Mouse (Mus musculus) thymus, adult 2 months (tissue): ENCODE data around the gene Dyrk1a. TPM values are rescaled to one million over a fixed set of nuclear protein-coding genes. Genes with fewer than 3 reads are reported as not detected.

Source experiments
- DNase-seq: peaks from one replicate; pipeline ENCODE4 v3.0.0; 2021
- H3K27ac ChIP-seq: fragments of 200-500 bp; 2 replicates; pipeline ENCODE4 v1.5.1; 2012; ENCODE audit warnings: low read length, control low read depth; ENCODE audit not compliant: control insufficient read depth, insufficient read depth
- H3K27me3 ChIP-seq: fragments of 200-500 bp; 2 replicates; pipeline ENCODE4 v1.6.1; 2012; ENCODE audit warnings: mild to moderate bottlenecking, low read length, moderate library complexity, mixed read lengths; ENCODE audit not compliant: control insufficient read depth, insufficient read depth
- H3K36me3 ChIP-seq: fragments of 200-500 bp; 2 replicates; pipeline ENCODE4 v1.6.1; 2012; ENCODE audit warnings: mild to moderate bottlenecking, low read length, moderate library complexity; ENCODE audit not compliant: control insufficient read depth, insufficient read depth
- H3K4me1 ChIP-seq: fragments of 200-500 bp; replicated peaks from 2 replicates; pipeline ENCODE4 v1.6.1; 2012; ENCODE audit warnings: low read length; ENCODE audit not compliant: control insufficient read depth, insufficient read depth
- H3K4me3 ChIP-seq: fragments of 200-500 bp; 2 replicates; pipeline ENCODE4 v1.5.1; 2012; ENCODE audit warnings: mild to moderate bottlenecking, low read length, control low read depth, moderate library complexity; ENCODE audit not compliant: control insufficient read depth, insufficient read depth
- CTCF ChIP-seq: fragments of 200-500 bp; IDR thresholded peaks from 2 replicates; pipeline ENCODE4 v1.5.1; 2012; ENCODE audit warnings: mild to moderate bottlenecking, control low read depth, low read length, moderate library complexity, borderline replicate concordance; ENCODE audit not compliant: control insufficient read depth, poor library complexity, insufficient read depth; ENCODE audit errors: extremely low read depth
- POLR2A ChIP-seq: fragments of 200-500 bp; IDR thresholded peaks from 2 replicates; pipeline ENCODE4 v1.6.1; 2012; ENCODE audit warnings: mild to moderate bottlenecking, low read length, control low read depth, moderate library complexity; ENCODE audit not compliant: control insufficient read depth, poor library complexity, insufficient read depth; ENCODE audit errors: extremely low read depth
- WGBS: fragments of 180-500 bp; shearing (Covaris S2); methylation state at CpG from one replicate; pipeline ENCODE4 v1.1.7; 2018; 5-methylcytosine and 5-hydroxymethylcytosine counted together
- polyA plus RNA-seq: library from polyadenylated mRNA; depleted of rRNA; stranded (reverse); fragments of >200 nt; gene quantifications from 2 replicates; pipeline ENCODE4 v1.2.3, GENCODE M21; 2012

Dyrk1a gene
- polyA plus RNA-seq, 1 experiment: 78.4 TPM

DNA sequence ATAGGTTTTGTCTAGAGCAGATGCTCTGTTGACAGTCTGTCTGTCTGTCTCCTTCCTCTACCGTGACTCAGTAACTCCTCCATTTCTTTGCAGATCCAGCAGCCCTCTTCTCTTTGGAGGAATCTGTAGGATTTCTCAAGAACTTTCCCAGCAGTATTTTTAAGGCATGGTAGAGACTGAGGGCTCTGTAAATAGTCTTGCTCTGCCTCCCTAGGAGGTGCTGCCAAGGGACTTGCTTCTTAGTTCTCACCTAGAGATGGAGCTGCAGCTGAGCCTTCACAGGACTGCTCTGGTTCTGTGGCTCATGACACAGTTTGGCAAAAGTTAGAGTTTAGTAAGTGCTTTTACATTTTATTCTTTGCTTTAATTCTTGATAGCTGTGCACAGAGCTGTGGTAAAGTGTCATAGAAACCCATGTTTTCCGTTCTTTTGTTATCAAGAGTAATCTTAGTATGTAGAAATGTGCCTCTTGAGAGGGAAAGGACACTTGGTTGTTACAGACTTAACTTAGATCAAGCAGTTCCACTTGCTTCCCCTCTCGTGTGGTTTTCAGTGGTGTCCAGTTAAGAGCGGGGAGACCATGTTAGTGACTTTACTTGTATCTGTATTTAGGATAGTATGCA, 82.4 kb downstream of the Dyrk1a start:
- no peaks in the 10 kb centered on the region for H3K27me3 ChIP-seq
- H3K4me3 ChIP-seq: no peak overlapping the region
- no peak overlapping the region for H3K27ac ChIP-seq
- no peak for TF ChIP-seq POLR2A
- no peak for TF ChIP-seq CTCF
- no peaks in the 10 kb centered on the region for H3K36me3 ChIP-seq
- peaks cover 11% of the 10 kb centered on the region for H3K4me1 ChIP-seq
- DNase-seq: no peak
- 70% methylated on average over 4 of the region's 4 CpGs for WGBS

GRCm38 (mm10) chr16:94655083-94655482, 85.3 kb downstream of the Dyrk1a start:
- no peaks in the 10 kb centered on the region for H3K27me3 ChIP-seq
- WGBS: 93% methylated on average over 6 of the region's 6 CpGs
- peaks cover under 1% of the 10 kb centered on the region for H3K36me3 ChIP-seq
- H3K4me3 ChIP-seq: no peak overlapping the region
- 0 out of 2 replicates have a peak, but pooled peaks cover 1% of the 10 kb centered on the region for H3K4me1 ChIP-seq
- DNase-seq: no peak
- no peak overlapping the region for H3K27ac ChIP-seq
- no peak for TF ChIP-seq CTCF
- no peak for TF ChIP-seq POLR2A

GRCm38 (mm10) chr16:94656891-94657290, 87.1 kb downstream of the Dyrk1a start:
- Histone ChIP-seq H3K27ac (no peak overlapping the region), H3K27me3 (no peaks in the 10 kb centered on the region), H3K4me1 (0 out of 2 replicates have a peak, but pooled peaks cover 4% of the 10 kb centered on the region), H3K4me3 (no peak overlapping the region), H3K36me3 (peaks cover 9% of the 10 kb centered on the region)
- 89% methylated on average over 7 of the region's 7 CpGs for WGBS
- no peak for TF ChIP-seq POLR2A
- no peak for DNase-seq

GRCm38 (mm10) chr16:94659394-94659793, 89.6 kb downstream of the Dyrk1a start:
- no peaks in the 10 kb centered on the region for H3K27me3 ChIP-seq
- H3K36me3 ChIP-seq: peaks cover 10% of the 10 kb centered on the region
- 0 out of 2 replicates have a peak, but pooled peaks cover 4% of the 10 kb centered on the region for H3K4me1 ChIP-seq
- 95% methylated on average over 7 of the region's 7 CpGs for WGBS
- no peak overlapping the region for H3K27ac ChIP-seq
- no peak overlapping the region for H3K4me3 ChIP-seq
- no peak for TF ChIP-seq POLR2A
- TF ChIP-seq CTCF: no peak
- no peak for DNase-seq

DNA sequence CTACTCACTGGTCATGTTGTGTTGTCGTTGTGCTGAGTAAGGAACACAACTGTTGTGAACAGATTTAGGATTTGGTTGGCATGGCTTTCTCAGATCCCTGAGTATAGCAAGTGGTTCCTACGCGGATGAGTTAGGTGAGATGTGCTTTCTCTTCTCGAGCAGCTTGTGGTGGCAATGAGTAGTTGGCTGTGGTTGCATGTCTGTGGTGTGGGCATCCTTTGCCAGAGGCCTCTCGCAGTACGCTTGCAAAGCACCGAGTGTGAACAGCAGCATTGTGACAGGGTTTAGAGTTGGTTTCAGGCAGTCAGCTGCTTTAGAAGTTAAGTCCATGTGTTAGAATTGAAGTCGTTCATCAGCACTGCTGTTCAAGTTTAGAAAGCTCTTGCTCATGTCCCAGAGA, 90.4 kb downstream of the Dyrk1a start:
- DNase-seq: no peak
- Histone ChIP-seq H3K27ac (no peak overlapping the region), H3K36me3 (peaks cover 16% of the 10 kb centered on the region), H3K27me3 (no peaks in the 10 kb centered on the region), H3K4me1 (0 out of 2 replicates have a peak, but pooled peaks cover 4% of the 10 kb centered on the region), H3K4me3 (no peak overlapping the region)
- TF ChIP-seq POLR2A (no peak), CTCF (no peak)
- 39% methylated on average over 8 of the region's 8 CpGs for WGBS

DNA sequence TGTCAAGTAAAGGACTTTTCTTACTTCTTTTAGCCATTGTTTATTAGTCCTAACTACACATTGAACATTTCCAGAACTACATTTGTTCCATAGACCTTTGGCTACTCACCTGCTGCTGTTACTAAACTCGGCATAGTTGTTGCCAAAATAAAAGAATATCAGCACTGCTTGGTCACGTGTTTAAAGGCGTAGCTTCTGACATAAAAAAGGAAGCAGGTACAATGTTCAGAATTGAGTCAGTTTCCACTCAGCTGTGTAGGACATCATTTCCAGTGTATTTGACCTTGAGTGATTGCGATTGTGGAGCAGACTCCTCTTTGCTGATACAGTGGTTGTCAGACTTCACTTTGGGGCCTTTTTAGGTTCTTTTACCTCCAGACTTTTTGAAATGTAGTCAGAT, 97.7 kb downstream of the Dyrk1a start:
- no peak overlapping the region for H3K27ac ChIP-seq
- peaks cover 65% of the 10 kb centered on the region for H3K36me3 ChIP-seq
- H3K27me3 ChIP-seq: no peaks in the 10 kb centered on the region
- WGBS: 92% methylated on average over 4 of the region's 4 CpGs
- no peaks in the 10 kb centered on the region for H3K4me1 ChIP-seq
- TF ChIP-seq CTCF (no peak), POLR2A (no peak)
- no peak for DNase-seq
- H3K4me3 ChIP-seq: no peak overlapping the region

GRCm38 (mm10) chr16:94671313-94671712, 101.5 kb downstream of the Dyrk1a start:
- no peak for TF ChIP-seq CTCF
- no peak for TF ChIP-seq POLR2A
- no peak overlapping the region for H3K27ac ChIP-seq
- no peaks in the 10 kb centered on the region for H3K4me1 ChIP-seq
- no peak for DNase-seq
- peaks cover 70% of the 10 kb centered on the region for H3K36me3 ChIP-seq
- WGBS: 97% methylated on average over 9 of the region's 9 CpGs
- H3K4me3 ChIP-seq: no peak overlapping the region
- H3K27me3 ChIP-seq: no peaks in the 10 kb centered on the region
